Mouse (Mus musculus) left cerebral cortex, adult 11 months (tissue): ENCODE measurements around the gene Supt20.
"Not testable (repeated sequence)": the region's sequence is repeated elsewhere in the genome, so short reads cannot be mapped to it uniquely, and the experiment has no call there.

Source experiments
- DNase-seq: peaks from one replicate; pipeline ENCODE4 v3.0.0; 2022; ENCODE audit warnings: low spot score

The Supt20 gene

DNA sequence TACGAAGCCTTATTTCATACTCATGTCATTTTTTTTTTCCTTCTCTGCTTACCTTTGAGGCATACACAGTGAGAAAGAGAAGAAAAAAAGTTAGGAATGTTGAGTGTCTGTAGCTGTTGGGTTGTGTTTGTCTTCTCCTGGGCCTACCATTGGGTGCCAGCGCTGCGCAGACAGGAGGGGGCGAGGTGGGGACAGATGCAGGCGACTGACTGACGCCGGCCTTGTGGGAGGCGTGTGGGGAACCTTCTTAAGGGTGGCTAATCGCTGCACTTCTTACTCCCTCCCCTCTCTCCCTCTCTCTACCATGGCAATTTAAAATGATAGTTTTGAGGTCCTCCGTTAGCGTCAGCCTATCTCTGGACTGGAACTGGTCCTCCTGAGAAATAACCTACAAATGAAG lies 63.5 kb downstream of the Supt20 start:
- DNase-seq = no peak

DNA sequence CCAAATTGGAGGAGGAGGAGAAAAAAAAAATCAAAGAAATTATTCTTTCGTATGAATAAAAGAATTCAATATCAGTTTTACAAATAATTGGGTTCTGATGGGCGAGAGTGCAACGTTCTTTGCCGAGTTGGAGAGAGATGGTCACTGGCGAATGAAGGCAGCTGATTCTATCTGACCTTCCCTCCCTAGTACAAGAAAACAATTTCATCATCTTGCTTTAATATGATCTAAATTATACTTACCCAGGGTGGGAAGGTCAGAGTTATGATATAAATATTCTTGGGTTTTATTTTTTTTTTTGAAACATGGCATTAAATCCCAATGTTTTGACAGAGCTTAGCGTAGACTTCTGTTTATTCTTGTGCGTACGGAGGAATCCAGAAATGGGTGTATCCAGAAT lies 64.8 kb downstream of the Supt20 start:
- DNase-seq = no peak

GRCm38 (mm10) chr3:54759211-54759610 lies 66.6 kb downstream of the Supt20 start:
- DNase-seq = no peak

DNA sequence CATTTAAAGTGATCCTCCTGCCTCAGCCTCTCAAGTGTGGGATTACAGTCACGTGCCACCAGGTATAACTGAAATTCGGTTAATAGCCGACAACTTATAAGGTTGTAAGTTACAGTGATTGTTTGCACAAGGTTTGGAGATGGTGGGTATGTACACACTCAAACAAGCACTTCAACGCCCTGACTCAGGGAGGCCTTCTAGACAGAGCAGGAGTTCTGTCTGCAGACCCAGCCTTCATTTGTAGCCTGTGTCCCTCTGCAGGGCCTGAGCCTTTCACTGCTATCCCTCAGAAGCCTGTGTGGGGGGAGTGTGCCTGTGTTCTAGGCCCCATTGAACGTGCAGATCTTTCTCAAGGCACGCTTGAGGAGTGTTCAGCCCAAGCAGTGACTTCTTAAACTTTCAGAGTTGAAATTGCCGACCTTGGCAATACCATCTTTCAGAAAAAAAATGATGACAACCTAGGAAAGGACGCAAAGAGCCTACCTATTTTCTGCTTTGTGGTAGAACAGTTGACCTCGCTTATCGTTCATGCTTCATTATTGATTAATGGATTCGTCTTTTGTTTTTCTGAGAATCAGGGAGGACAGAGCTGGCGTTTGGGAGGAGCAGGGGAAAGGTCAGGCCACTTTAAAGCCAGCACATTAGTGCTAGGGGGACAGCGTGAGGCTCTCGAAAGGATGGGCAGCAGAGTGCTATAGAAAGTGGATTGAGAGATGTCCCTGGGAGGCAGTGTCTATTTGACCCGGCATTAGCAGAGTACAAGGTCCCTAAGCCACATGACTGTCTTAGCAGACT lies 67.9 kb downstream of the Supt20 start:
- DNase-seq = no peak

- DNase-seq = no peak
These were observed 68.7 kb downstream of the Supt20 start for GRCm38 (mm10) chr3:54761258-54761657.

DNA sequence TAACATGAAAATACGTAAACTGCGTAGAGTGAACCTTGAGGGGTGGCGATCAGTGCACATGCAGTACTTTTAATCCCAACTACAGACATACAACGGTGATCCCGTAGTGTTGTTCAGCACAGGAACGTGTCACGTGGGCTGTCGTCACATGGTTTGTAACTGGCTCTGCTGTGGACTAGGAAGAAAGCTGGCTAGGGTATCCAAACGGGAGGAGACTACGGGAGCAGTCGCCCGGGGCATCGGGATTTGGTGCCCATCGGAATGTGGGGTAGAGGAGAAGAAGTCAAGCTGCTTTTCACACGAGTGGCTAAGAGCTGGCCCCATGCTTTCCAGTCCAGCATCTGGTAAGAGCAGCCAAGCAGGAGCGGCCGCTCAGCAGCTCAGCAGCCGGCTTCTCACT lies 71.8 kb downstream of the Supt20 start:
- peak; percentile 29 for DNase-seq

- DNase-seq = not testable (repeated sequence)
These were observed 72.9 kb downstream of the Supt20 start for GRCm38 (mm10) chr3:54765521-54765920.

GRCm38 (mm10) chr3:54766034-54766433 lies 73.4 kb downstream of the Supt20 start:
- no peak for DNase-seq

DNA sequence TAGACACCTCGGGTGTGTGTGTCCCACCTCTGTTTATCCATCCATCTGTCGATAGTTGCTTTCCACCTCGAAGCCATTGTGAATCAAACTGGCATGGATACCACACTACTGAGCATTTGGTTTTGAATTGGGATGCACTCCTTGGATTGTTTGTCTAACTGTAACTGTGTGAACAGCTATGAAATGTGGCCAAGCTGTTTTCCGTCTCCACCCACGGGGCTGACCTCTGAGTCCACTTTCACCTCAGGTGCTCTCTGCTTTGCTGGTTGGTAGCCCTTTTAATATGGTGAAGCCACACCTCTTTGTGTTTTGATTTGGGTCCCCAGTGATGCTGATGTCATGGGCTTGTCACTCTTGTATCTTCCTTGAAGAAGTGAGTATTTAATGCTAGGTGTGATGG lies 74.2 kb downstream of the Supt20 start:
- no peak for DNase-seq

- DNase-seq = no peak
These were observed 76.0 kb downstream of the Supt20 start for GRCm38 (mm10) chr3:54768592-54768991.

DNA sequence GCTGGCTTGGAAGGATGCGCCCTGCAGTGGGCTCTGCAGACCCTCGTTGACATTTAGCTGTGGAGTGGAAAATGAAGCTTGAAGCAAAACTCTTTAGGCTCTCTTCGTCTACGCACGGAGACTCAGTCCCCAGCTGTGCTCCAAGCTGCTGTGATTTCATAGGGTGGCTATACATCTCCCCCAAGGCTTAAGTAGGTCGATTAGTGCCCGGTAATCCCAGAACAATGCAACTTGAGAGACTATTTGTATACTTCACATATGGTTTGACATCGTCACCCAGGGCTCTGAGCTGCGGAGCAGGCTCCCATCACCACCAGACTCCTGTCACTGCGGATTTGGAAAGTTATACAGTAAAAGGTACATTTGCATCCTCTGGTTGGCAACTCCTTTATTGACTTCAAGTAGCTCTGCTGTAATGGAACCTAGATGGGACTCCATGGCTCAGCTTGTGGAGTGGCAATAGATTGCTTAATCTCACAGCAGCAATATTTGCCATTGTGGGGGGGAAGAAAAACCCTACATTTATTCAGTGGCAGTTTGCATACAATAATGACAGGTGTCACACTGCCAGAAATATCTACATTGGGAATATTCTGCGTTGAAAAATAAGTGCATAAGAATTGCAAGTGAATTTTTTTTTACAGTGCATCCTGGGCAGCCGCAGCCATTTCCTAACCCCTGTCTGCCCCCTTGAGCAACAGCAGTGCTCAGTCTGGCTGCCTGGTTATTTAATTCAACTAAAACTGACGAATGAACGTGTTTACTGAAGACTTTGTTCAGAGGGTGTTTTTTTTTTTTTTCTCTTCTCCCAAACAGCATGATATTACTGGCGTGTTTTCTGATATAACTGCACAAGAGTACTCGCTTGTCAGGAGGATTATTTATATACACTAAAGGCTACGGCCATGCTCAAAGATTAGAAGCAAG lies 77.0 kb downstream of the Supt20 start:
- DNase-seq = no peak

DNA sequence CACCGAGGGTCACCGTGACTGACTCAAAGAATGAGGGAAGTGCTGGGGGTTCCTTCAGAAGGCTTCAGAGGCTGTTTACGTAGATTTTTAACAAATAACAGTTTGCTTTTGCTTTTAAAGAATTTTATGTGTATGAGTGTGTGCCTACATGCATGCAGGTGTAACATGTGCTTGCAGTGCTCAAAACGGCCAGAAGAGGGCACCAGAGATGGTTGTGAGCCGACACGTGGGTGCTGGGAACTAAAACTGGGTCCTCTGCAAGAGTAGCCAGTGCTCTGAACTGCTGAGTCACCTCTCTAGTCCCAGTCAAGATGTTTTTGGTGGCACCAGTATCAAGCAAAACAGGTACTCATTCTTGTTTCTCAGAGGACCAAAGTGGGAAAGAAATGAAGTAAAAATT lies 81.0 kb downstream of the Supt20 start:
- no peak for DNase-seq

DNA sequence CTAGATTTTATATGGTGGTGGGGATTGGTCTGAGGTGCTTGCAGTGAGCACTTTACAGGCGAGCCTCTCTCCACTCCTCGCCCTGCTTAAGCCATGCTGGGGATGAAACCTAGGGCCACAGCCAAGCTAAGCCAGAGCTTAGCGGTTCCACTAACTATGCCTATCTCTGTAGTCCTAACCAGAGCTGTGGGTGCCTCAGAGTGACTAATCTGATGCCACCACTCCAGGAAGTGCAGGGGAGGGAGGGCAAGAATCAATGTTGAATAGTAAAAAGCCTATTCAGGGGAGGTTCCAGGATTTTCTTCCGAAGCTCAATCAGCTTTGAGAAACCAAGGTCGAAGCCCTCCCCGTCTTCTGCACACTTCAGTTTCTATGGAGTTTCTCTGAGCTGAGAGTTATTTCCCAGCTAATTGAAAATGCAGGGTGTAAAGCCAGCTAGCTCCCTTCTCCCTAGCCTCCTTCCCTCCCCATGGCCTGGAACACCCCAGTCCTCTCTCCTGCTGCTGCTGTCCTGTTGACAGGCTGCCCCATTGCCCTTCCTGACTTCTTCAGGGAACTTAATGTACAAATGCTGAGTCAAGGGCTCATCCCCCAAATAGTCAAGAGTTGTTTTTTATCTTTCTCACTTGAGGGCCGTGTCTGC lies 83.5 kb downstream of the Supt20 start:
- DNase-seq = no peak
